Mouse (Mus musculus) hindbrain, embryonic 16.5 days (tissue): ENCODE data around the gene Spg20. TPM values are rescaled to one million over a fixed set of nuclear protein-coding genes. Genes with fewer than 3 reads are reported as not detected.

Experiments
- ATAC-seq: fragments of 200-750 bp; cut with Nextera tagmentation; 2 replicates; pipeline ENCODE4 v1.8.0; 2017; ENCODE audit warnings: moderate TSS enrichment, moderate library complexity
- H3K27ac ChIP-seq: fragments of 300-500 bp; sonication (generic); 2 replicates; pipeline ENCODE4 v1.5.1; 2014; ENCODE audit warnings: low read depth, mild to moderate bottlenecking, control low read depth, low read length, moderate library complexity
- H3K27me3 ChIP-seq: fragments of 300-500 bp; sonication (generic); replicated peaks from 2 replicates; pipeline ENCODE4 v1.6.1; 2014; ENCODE audit warnings: low read length; ENCODE audit not compliant: control insufficient read depth, insufficient read depth
- H3K36me3 ChIP-seq: fragments of 300-500 bp; sonication (generic); 2 replicates; pipeline ENCODE4 v1.6.1; 2014; ENCODE audit warnings: mild to moderate bottlenecking, low read length, moderate library complexity, mixed read lengths; ENCODE audit not compliant: control insufficient read depth, insufficient read depth
- H3K4me1 ChIP-seq: fragments of 300-500 bp; sonication (generic); 2 replicates; pipeline ENCODE4 v1.6.1; 2014; ENCODE audit warnings: low read depth, low read length; ENCODE audit not compliant: control insufficient read depth, insufficient read depth
- H3K4me2 ChIP-seq: fragments of 300-500 bp; sonication (generic); 2 replicates; pipeline ENCODE4 v1.6.1; 2014; ENCODE audit warnings: mild to moderate bottlenecking, low read length, control low read depth, moderate library complexity
- H3K4me3 ChIP-seq: fragments of 300-500 bp; sonication (generic); 2 replicates; pipeline ENCODE4 v1.5.1; 2014; ENCODE audit warnings: mild to moderate bottlenecking, low read length, control low read depth, moderate library complexity
- H3K9ac ChIP-seq: fragments of 300-500 bp; sonication (generic); 2 replicates; pipeline ENCODE4 v1.6.1; 2014; ENCODE audit warnings: low read depth, mild to moderate bottlenecking, control low read depth, low read length, moderate library complexity
- H3K9me3 ChIP-seq: fragments of 300-500 bp; sonication (generic); 2 replicates; pipeline ENCODE4 v1.6.1; 2014; ENCODE audit warnings: mild to moderate bottlenecking, low read length, moderate library complexity; ENCODE audit not compliant: control insufficient read depth
- WGBS: fragments of 180-500 bp; shearing (Covaris S2); extraction: QIAGEN DNeasy Blood & Tissue Kit; methylation state at CpG from one replicate; pipeline ENCODE4 v1.1.7; 2014; 5-methylcytosine and 5-hydroxymethylcytosine counted together
- polyA plus RNA-seq: library from polyadenylated mRNA; unstranded; fragments of >200 nt; fragmentation: Nextera tagmentation; extraction: Ambion mirVana; gene quantifications from 2 replicates; pipeline ENCODE4 v1.2.1, GENCODE M21; 2015

Spg20 gene
- polyA plus RNA-seq, 1 experiment from 2014 or later, result 13.1 TPM

GRCm38 (mm10) chr3:55109097-55109496, 2.8 kb upstream of the Spg20 start:
- no peak for ATAC-seq
- 82% methylated on average over 4 of the region's 4 CpGs for WGBS
- Histone ChIP-seq H3K9me3 (no peaks in the 10 kb centered on the region), H3K4me2 (no peak overlapping the region), H3K36me3 (no peaks in the 10 kb centered on the region), H3K27ac (no peak overlapping the region), H3K9ac (no peak overlapping the region), H3K27me3 (no peaks in the 10 kb centered on the region), H3K4me3 (no peak overlapping the region), H3K4me1 (peaks cover 7% of the 10 kb centered on the region)

GRCm38 (mm10) chr3:55112710-55113415, 955 bp downstream of the Spg20 start:
- Histone ChIP-seq H3K27me3 (no peaks in the 10 kb centered on the region), H3K4me1 (peaks cover 10% of the 10 kb centered on the region), H3K27ac (peak overlapping the region; percentile 89), H3K4me3 (peak overlapping the region; percentile 93), H3K9me3 (peaks cover 3% of the 10 kb centered on the region; the same call in 1 of the 2 replicates), H3K9ac (peak overlapping the region; percentile 98), H3K4me2 (peak overlapping the region; percentile 84), H3K36me3 (peaks cover 10% of the 10 kb centered on the region)
- no peak for ATAC-seq
- 52% methylated on average over 16 of the region's 16 CpGs for WGBS

- H3K27ac ChIP-seq, result no peak overlapping the region
- H3K4me3 ChIP-seq, result no peak overlapping the region
- 73% methylated on average over 7 of the region's 7 CpGs for WGBS
- ATAC-seq, result no peak
- H3K4me2 ChIP-seq, result no peak overlapping the region
- no peaks in the 10 kb centered on the region for H3K27me3 ChIP-seq
- H3K4me1 ChIP-seq, result peaks cover 10% of the 10 kb centered on the region
- H3K9ac ChIP-seq, result no peak overlapping the region
- H3K36me3 ChIP-seq, result peaks cover 13% of the 10 kb centered on the region
- H3K9me3 ChIP-seq, result peaks cover 3% of the 10 kb centered on the region; the same call in 1 of the 2 replicates
Observed at GRCm38 (mm10) chr3:55114313-55115065, 2.6 kb downstream of the Spg20 start.

- WGBS, result 79% methylated on average over 1 of the region's 1 CpGs
- H3K4me1 ChIP-seq, result peaks cover 10% of the 10 kb centered on the region
- H3K4me3 ChIP-seq, result no peak overlapping the region
- no peak overlapping the region for H3K27ac ChIP-seq
- ATAC-seq, result no peak
- peaks cover 13% of the 10 kb centered on the region for H3K36me3 ChIP-seq
- H3K9ac ChIP-seq, result no peak overlapping the region
- no peak overlapping the region for H3K4me2 ChIP-seq
- no peaks in the 10 kb centered on the region for H3K27me3 ChIP-seq
- peaks cover 3% of the 10 kb centered on the region; the same call in 1 of the 2 replicates for H3K9me3 ChIP-seq
Observed at GRCm38 (mm10) chr3:55115071-55115470, 3.2 kb downstream of the Spg20 start.

- Histone ChIP-seq H3K9ac (no peak overlapping the region), H3K27ac (no peak overlapping the region), H3K9me3 (peaks cover 3% of the 10 kb centered on the region; the same call in 1 of the 2 replicates), H3K36me3 (peaks cover 17% of the 10 kb centered on the region), H3K4me2 (no peak overlapping the region), H3K27me3 (no peaks in the 10 kb centered on the region), H3K4me1 (peaks cover 10% of the 10 kb centered on the region), H3K4me3 (no peak overlapping the region)
- 89% methylated on average over 8 of the region's 8 CpGs for WGBS
- ATAC-seq, result no peak
Observed at GRCm38 (mm10) chr3:55115989-55116388, 4.1 kb downstream of the Spg20 start.

- Histone ChIP-seq H3K27ac (no peak overlapping the region), H3K4me1 (peaks cover 3% of the 10 kb centered on the region; the same call in 1 of the 2 replicates), H3K9me3 (peaks cover 3% of the 10 kb centered on the region; the same call in 1 of the 2 replicates), H3K9ac (no peak overlapping the region), H3K4me3 (no peak overlapping the region), H3K36me3 (peaks cover 28% of the 10 kb centered on the region), H3K4me2 (no peak overlapping the region), H3K27me3 (no peaks in the 10 kb centered on the region)
- 90% methylated on average over 6 of the region's 6 CpGs for WGBS
- ATAC-seq, result no peak
Observed at GRCm38 (mm10) chr3:55119275-55119898, 7.5 kb downstream of the Spg20 start.

- Histone ChIP-seq H3K9ac (no peak overlapping the region), H3K4me1 (no peaks in the 10 kb centered on the region), H3K27ac (no peak overlapping the region), H3K4me2 (no peak overlapping the region), H3K27me3 (no peaks in the 10 kb centered on the region), H3K9me3 (0 out of 2 replicates have a peak, but pooled peaks cover under 1% of the 10 kb centered on the region), H3K4me3 (no peak overlapping the region), H3K36me3 (peaks cover 39% of the 10 kb centered on the region)
- 91% methylated on average over 3 of the region's 3 CpGs for WGBS
- no peak for ATAC-seq
Observed at GRCm38 (mm10) chr3:55122336-55122870, 10.5 kb downstream of the Spg20 start.

GRCm38 (mm10) chr3:55123064-55123463, 11.2 kb downstream of the Spg20 start:
- WGBS, result 96% methylated on average over 4 of the region's 4 CpGs
- H3K27me3 ChIP-seq, result no peaks in the 10 kb centered on the region

More at GRCm38 (mm10) chr3:55123064-55123463, 11.2 kb downstream of the Spg20 start:
- H3K4me2 ChIP-seq, result no peak overlapping the region
- no peak overlapping the region for H3K27ac ChIP-seq
- H3K36me3 ChIP-seq, result peaks cover 39% of the 10 kb centered on the region
- no peaks in the 10 kb centered on the region for H3K4me1 ChIP-seq
- no peak overlapping the region for H3K4me3 ChIP-seq
- no peak overlapping the region for H3K9ac ChIP-seq
- ATAC-seq, result no peak
- H3K9me3 ChIP-seq, result no peaks in the 10 kb centered on the region
